Mouse (Mus musculus) regulatory T cell (primary cell): Measurements from ENCODE around the gene Cd22.
"Not testable (repeated sequence)": the region's sequence is repeated elsewhere in the genome, so short reads cannot be mapped to it uniquely, and the experiment has no call there.

ENCODE experiments used
- in situ Hi-C: fragments of 300-600 bp; cut with MboI, MseI; formaldehyde crosslinking; loops from one replicate; pipeline ENCODE4 v1.15.1; 2025; ENCODE audit warnings: high pct_unique_total_duplicates

Gene Cd22

GRCm38 (mm10) chr7:30880176-30880575, at the start of gene Cd22:
Gene Cd22 (minus strand): TSS chr7:30880342.
- in situ Hi-C loops: no loop called here

DNA sequence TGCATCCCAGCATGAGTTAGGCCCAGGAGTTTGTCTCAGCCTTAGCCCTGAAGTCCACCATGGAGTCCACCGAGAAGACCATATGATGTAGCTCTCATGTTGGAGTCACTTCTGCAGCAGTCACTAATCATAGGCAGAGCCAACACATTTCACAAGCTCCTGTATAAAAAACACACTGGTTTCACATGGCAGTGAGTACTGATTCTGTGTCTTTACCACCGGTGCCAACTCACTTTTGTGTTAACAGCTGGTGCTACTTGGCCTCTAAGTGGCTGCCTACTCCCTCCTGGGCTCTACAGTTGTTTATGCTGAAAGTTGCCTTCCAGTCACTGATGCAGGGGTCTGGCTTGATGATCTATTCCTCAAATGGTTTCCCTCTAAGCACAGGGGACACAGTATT, 44.4 kb upstream of the Cd22 start, which contains the start of gene Hamp2:
Gene Hamp2, minus strand, starts transcription at position 101 of the 400 bp plus-strand sequence.
- in situ Hi-C loops: not testable (repeated sequence)

- in situ Hi-C loops: no loop called here
Observed at GRCm38 (mm10) chr7:30924071-30924470, 43.9 kb upstream of the Cd22 start.

GRCm38 (mm10) chr7:30922490-30922889, 42.3 kb upstream of the Cd22 start:
- in situ Hi-C loops: not testable (repeated sequence)

DNA sequence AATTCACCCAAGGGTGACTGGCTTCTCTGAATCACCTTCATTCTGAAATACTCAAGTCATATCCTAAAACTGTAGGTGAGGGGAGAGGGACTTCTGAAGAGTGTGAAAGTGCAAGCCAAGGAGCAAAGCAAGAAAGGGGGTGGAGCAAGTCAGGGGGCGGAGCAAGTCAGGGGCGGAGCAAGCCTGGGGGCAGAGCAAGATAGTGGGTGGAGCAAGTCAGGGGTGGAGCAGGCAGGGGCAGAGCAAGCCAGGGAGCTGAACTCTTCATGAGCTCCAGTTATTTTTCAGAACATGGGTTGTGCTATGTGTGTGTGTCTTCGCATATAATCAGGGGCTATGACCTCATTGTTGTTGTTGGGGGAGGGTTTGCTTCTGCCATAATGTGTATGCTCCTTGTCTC, 40.1 kb upstream of the Cd22 start:
- in situ Hi-C loops: no loop called here

GRCm38 (mm10) chr7:30917219-30917618, 37.1 kb upstream of the Cd22 start:
- in situ Hi-C loops: no loop called here

DNA sequence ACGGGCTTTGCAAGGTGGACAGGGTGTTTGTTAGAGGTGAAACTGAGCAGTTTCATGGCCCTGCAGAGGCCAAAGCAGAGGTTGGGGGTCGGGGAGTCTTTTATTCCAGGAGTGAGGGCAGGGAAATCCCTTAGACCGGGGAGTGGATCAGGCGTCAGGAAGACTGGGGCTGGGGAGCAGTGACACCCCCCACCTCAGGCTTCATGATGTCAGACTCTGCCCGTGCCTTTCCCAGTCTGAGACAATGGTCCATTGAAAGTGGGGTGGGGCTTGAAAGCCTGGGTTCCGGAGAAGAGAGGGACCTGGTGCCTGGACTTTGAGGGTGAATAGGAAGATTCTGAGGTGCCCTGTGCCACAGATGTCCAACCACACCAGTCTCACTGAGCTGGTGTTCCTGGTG, 36.6 kb upstream of the Cd22 start:
- in situ Hi-C loops: no loop called here

DNA sequence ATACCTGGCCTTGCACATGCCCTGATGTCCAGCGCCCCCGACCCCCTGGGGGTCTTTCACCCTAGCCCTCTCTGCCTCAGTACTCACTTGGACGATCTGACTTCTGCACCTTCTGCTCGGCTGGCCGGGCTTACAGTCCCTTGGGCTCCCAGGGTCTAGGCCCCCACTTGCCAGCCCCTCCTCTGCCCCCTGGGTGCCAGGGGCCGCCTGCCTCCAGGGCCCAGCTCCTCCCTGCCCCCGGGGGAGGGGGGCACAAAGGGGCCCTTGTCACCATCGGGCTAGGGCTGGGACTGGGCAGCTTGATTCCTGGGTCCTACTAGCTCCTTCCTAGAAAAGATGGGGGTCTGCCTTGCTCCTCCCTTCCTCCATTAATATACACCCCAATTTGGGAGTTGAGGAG, 34.6 kb upstream of the Cd22 start, which contains the start of gene Mag:
Gene Mag, minus strand, starts transcription at position 142 of the 400 bp plus-strand sequence.
- in situ Hi-C loops: no loop called here

GRCm38 (mm10) chr7:30909773-30910172, 29.6 kb upstream of the Cd22 start:
- in situ Hi-C loops: no loop called here

DNA sequence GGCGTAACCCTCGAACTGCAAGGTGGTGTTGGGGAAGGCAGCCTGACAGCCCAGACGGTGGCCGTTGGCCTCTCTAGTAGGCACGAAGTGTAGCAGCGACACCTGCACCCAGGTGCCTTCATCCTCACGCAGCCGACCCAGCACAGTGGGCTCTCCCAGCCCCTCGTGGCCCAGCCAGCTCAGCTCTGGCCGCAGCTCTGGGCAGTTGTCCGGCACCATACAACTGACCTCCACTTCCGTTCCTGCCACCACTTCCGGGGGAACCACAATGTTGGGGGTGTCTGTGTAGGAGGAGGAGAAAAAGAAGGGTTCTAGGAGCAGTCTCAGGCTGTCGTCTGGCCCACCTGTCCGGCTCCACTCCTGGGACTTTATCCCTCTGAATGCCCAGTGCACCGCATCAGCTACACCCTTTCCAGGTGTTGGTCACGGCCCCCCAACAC, 28.9 kb upstream of the Cd22 start:
- in situ Hi-C loops: no loop called here

DNA sequence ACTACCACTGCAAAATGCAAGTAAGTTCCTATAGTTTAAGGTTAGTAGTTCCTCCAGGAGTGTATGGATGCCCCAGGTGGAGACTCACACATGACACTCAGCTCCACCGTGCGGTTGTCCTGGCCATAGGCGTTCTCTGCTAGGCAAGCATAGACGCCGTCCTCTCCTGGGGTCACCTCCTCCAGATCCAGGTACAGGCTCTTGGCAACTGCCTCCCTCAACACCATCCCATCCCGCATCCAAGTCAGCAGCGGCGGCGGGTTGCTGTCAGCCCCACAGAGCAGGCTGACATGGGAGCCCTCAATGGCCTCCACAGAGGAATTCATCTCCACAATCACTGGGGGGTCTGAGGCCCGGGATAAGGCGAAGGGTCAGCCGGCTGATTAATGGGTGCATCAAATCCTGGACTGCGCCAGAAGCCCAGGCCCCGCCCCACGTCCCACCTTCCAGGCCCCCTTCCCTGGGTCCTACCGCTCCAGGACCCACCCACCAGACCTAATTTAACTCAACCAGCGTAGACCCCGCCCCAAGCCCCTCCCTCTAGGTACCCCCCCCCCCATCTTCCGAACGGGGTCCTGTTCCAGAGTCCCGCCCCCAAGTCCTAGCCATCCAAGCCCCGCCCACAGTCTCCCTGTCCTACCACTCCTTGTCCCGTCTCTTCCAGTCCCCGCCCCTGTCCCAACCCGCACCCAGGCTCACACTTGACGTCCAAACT, 28.3 kb upstream of the Cd22 start:
- in situ Hi-C loops: no loop called here

DNA sequence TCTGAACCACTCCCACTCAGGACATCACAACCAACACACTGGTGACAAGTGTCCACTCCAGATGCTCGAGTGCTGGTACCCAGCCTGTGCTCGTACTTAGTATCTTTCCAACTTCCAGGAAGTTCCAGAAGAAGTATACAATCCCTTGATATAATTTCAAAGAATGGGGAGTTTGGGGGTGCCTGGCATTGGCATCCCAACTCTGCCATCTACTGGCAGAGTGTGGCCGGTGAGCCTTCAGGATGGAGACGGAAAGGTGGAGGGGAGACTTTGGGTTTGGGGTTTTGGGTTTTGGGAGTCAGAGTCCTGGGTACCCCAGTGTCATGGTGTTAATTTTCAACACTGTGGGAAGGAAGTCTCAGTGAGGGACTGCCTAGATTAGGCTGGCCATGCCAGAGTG, 23.9 kb upstream of the Cd22 start:
- in situ Hi-C loops: no loop called here

DNA sequence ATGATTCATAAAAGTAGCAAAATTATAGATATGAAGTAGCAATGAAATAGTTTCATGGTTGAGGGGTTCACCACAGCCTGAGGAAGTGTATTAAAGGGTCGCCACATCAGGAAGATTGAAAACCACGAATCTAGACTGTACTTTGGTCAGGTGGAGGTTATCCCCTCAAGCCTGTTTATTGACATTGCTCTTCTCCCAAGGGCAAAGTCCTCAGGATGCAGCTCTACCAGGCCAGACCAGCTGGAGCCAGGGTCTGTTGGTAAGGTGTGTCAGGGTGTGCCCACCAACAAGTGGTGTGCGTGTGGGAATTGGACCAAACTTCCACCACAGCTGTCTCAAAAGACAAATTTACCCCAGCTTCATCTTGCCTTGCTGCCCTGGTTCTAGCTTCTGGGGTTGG, 15.1 kb upstream of the Cd22 start:
- in situ Hi-C loops: no loop called here

DNA sequence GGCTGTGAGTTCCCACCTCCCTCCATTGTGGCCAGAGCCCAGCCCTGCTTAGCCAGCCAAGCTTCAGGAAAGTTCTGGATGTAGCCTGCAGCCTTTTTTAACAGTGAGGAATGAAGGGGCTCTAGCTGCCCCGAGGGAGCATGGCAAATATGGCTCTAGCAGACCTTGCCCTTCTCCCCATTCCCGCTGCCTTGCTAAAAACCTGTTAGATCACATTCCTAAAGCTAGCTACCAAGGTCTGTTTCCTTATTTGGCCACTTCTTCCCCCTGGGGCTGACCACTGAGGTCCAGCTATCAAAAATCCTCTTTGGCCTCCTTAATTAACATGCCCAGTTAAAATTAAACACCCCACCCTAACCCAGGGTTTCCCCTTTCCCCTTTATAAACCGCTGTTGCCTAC, 12.4 kb upstream of the Cd22 start:
- in situ Hi-C loops: no loop called here

DNA sequence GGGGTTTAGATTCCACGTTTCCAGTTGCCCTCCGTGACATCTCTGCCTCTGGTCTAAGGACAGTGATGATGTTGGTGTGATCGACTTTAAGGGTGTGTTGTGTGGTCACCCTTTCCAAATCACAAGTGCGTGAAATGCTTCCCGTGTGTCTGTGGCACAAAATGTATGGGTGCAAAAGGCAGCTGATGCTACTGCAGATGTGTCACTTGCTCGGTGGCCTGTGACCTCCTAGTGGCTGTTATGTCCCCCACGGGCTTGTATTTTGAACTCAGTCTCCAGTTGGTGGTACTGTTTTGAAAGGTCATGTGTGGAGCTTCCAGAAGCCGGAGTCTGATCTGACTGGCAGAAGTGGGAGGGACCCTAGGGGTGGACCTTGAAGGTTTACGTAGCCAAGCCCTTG, 11.6 kb upstream of the Cd22 start:
- in situ Hi-C loops: no loop called here

DNA sequence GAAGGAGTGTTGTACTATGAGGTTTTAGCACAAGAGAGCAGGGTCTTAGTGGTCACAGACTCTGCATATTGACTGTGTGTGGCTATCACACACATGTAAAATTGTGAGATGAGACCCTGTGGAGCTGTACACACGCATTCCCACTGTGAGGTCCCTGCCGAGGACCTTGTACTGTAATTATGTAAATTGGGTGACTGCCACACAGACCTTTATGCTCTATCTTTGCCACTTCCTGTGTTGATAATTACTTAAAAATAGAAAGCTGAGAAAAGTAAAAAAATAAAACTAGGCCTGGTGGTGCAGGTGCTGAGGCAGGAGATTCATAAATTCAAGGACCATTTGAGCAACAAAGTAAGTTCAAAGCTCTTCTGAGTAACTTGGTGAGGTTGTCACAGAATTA, 10.5 kb upstream of the Cd22 start:
- in situ Hi-C loops: no loop called here

DNA sequence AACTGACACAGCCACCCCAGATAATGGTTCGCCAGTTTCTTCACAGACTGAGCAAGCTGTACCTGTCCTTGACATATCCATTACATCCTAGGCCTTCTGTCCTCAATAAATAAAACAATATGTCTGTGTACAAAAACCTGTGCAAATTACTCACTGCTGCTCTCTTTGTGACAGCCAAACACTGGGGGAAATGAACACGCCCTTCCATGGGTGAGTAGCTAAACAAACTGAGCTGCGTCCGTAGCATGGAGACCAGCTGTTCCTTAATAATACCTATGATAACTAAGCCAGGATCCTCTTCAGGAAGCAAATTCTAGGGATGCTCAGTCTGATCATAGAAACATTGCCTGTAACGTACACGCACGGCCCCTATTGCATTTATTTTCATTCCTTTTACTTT, 8.6 kb upstream of the Cd22 start:
- in situ Hi-C loops: no loop called here

- in situ Hi-C loops: no loop called here
Observed at GRCm38 (mm10) chr7:30887568-30888188, 7.5 kb upstream of the Cd22 start.

DNA sequence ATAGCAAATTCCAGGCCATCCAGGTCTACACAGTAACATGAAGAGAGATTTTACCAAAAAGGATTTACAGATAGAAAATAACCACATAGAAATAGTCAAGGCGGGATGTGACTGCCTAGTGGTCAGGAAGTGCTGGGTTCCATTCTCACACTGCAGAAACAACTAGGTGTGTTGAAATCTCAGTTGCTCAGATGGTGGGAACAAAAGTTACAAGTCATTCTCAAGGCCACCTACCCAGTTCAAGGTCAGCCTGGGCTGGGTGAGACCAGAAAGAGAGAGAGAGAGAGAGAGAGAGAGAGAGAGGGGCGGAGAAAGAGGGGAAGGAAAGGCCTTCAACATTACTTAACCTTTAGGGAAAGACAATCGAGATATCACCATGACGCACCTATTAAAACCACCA, 6.7 kb upstream of the Cd22 start:
- in situ Hi-C loops: no loop called here

GRCm38 (mm10) chr7:30884047-30884446, 3.9 kb upstream of the Cd22 start:
- in situ Hi-C loops: no loop called here

DNA sequence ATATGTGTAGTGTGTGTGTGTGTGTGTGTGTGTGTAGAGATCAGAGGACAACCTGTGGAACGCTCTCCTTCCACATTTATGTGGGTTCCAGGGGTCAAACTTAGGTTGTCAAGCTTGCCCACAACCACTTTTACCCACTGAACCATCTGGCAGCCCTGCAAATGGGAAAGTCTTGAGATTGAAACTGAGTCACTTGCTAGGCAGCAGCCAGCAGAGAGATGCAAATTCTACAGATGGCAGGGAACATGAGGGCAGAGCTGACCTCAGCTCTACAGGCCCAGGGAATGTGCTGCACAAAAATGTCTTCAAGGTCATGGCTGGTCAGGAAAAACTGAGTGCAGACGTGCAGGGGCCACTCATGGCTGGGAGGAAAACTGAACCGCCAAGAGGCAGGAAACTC, 1.2 kb upstream of the Cd22 start:
- in situ Hi-C loops: no loop called here

DNA sequence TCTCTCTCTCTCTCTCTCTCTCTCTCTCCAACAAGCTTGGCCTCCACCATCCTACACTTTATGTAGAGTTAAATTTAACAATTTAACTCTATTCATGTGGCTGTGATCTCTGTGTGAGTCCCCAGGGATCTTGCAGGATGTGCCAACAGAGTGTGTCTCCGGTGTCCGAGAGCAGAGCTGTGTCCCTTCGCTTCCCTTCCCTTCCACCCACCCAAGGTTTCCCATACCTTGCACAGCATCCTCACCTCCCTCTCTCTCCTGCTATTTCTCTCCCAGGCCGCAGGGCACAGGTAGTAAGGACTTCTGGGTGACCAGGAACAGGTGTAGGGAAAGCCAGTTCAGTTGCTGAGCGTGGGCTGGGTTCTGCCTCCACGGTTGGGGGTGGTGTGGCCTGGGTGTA, 1.2 kb downstream of the Cd22 start:
- in situ Hi-C loops: no loop called here

DNA sequence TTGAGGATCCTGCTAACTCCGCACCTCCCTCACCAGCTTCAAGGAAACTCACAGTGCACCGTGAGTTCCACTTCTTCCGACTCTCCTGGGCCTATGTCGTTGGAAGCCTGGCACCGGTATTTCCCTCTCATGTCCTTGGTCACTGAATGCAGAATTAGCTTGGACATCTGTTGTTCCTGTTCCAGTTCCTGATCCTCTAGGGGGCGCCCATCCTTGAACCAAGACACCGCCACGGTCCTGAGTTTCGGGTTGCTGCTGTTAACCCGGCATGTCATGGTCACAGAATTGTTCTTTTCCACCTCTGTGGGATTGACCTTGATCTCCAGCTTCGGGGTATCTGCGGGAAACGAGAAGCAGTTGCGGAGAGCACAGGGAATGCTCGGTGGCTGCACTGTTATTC, 7.1 kb downstream of the Cd22 start:
- in situ Hi-C loops: no loop called here
